Mouse (Mus musculus) testis, adult 2 months (tissue): ENCODE measurements around the gene Mcm9. TPM values are rescaled to one million over a fixed set of nuclear protein-coding genes. Genes with fewer than 3 reads are reported as not detected.

Experiments used
- H3K27ac ChIP-seq: fragments of 200-500 bp; 2 replicates; pipeline ENCODE4 v1.5.1; 2012; ENCODE audit warnings: low read depth, low read length; ENCODE audit not compliant: control insufficient read depth, insufficient read depth
- H3K27me3 ChIP-seq: fragments of 200-500 bp; 2 replicates; pipeline ENCODE4 v1.6.1; 2012; ENCODE audit warnings: mild to moderate bottlenecking, low read length, moderate library complexity; ENCODE audit not compliant: control insufficient read depth, insufficient read depth
- H3K36me3 ChIP-seq: fragments of 200-500 bp; 2 replicates; pipeline ENCODE4 v1.6.1; 2012; ENCODE audit warnings: mild to moderate bottlenecking, low read length; ENCODE audit not compliant: control insufficient read depth, insufficient read depth
- H3K4me1 ChIP-seq: fragments of 200-500 bp; 2 replicates; pipeline ENCODE4 v1.6.1; 2012; ENCODE audit warnings: low read length; ENCODE audit not compliant: control insufficient read depth, insufficient read depth
- H3K4me3 ChIP-seq: fragments of 200-500 bp; 2 replicates; pipeline ENCODE4 v1.5.1; 2012; ENCODE audit warnings: low read depth, mild to moderate bottlenecking, low read length, moderate library complexity, mixed read lengths; ENCODE audit not compliant: control insufficient read depth
- CTCF ChIP-seq: fragments of 200-500 bp; IDR thresholded peaks from 2 replicates; pipeline ENCODE4 v1.5.1; 2012; ENCODE audit warnings: low read depth, mild to moderate bottlenecking, inconsistent platforms, low read length, moderate library complexity; ENCODE audit not compliant: control insufficient read depth, insufficient read depth, insufficient replicate concordance
- POLR2A ChIP-seq: fragments of 200-500 bp; IDR thresholded peaks from 2 replicates; pipeline ENCODE4 v1.6.1; 2012; ENCODE audit warnings: low read depth, mild to moderate bottlenecking, inconsistent platforms, low read length, moderate library complexity; ENCODE audit not compliant: control insufficient read depth
- polyA plus RNA-seq: library from polyadenylated mRNA; depleted of rRNA; stranded (reverse); fragments of >200 nt; gene quantifications from 2 replicates; pipeline ENCODE4 v1.2.3, GENCODE M21; 2012; rRNA removed

Mcm9 gene
- polyA plus RNA-seq, 1 experiment, result 5.7 TPM

- Histone ChIP-seq H3K27ac (no peak overlapping the region), H3K27me3 (no peaks in the 10 kb centered on the region), H3K4me1 (no peaks in the 10 kb centered on the region; the same call in 1 of the 2 replicates), H3K4me3 (peak overlapping the region; percentile 50), H3K36me3 (no peaks in the 10 kb centered on the region)
- TF ChIP-seq POLR2A (no peak), CTCF (no peak)
These were observed 136.3 kb downstream of the Mcm9 start for GRCm38 (mm10) chr10:53493954-53494353.

Other genes starting within 250 kb of the Mcm9 start
- gene Asf1a, start 33.7 kb downstream of the Mcm9 start, polyA plus RNA-seq, result 11.8 and 13.9 TPM in 2 replicates
- 42.9 and 50.3 TPM in 2 replicates for gene Fam184a, start 120.7 kb upstream of the Mcm9 start, polyA plus RNA-seq